Mouse (Mus musculus): ENCODE results near the gene Ccdc107. TPM values are rescaled to one million over a fixed set of nuclear protein-coding genes. Genes with fewer than 3 reads are reported as not detected.

The Ccdc107 gene
- polyA plus RNA-seq, 1 experiment from 2014 or later, result 73.1 TPM

DNA sequence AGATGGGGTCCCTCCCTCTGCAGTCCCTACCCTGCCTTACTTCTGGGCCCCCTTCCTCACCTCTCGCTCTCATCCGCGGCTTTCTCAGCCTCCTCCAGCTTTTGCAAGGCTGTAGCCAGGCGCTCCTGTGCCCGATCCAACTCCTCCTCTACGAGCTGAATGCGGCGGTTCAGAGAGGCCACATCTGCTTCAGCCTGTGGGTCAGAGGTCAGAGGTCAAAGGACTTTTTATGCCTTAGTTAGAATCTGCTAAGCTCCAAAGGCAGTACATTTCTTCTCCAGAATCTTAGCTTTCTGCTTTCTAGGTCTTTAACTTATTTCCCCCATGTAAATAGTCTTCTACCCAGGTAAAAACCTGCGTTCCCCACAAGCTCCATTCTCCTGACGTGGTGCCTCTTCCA, 26.9 kb downstream of the Ccdc107 start:
- peak overlapping the region; percentile 42 for H3K4me2 ChIP-seq
- peaks cover 33% of the 10 kb centered on the region for H3K4me1 ChIP-seq (replicated peaks)
- peaks cover 52% of the 10 kb centered on the region for H3K27me3 ChIP-seq
- 0 out of 2 replicates have a peak overlapping the region, but pooled peaks have one; percentile 23 for H3K9ac ChIP-seq
- no peaks in the 10 kb centered on the region for H3K9me3 ChIP-seq
- no peaks in the 10 kb centered on the region for H3K36me3 ChIP-seq
- ATAC-seq (ENCODE audit: low read depth), result no peak
- H3K4me3 ChIP-seq, result no peak overlapping the region; the same call in 1 of the 2 replicates
- H3K27ac ChIP-seq (replicated peaks), result no peak overlapping the region
- 17% methylated on average over 10 of the region's 10 CpGs for WGBS

DNA sequence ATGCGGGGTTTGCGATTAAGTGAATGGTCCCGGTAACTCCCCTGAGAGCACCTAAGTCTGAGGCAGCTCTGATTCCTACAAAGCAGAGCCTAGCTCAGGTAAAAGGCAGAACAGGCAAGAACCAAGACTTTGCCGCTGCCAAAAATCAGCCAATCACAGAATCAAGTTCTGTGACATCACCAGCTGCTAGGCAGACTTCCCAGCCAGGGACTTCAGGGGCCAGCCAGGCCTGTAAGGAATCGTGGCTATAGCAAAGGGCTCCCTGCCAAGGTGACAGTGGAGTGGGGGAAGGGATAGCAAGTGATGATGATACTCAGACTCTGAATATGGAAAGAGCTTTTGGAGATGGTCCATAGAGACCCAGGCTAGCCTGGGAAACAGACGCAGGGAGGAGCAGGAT, 27.3 kb downstream of the Ccdc107 start:
- ATAC-seq (ENCODE audit: low read depth), result peak; percentile 52; the same call in 1 of the 2 replicates
- Histone ChIP-seq H3K27ac (replicated peaks) (no peak overlapping the region), H3K27me3 (peaks cover 56% of the 10 kb centered on the region), H3K4me3 (no peak overlapping the region; the same call in 1 of the 2 replicates), H3K36me3 (no peaks in the 10 kb centered on the region), H3K9ac (0 out of 2 replicates have a peak overlapping the region, but pooled peaks have one; percentile 23), H3K4me2 (peak overlapping the region; percentile 42), H3K9me3 (no peaks in the 10 kb centered on the region), H3K4me1 (replicated peaks) (peaks cover 36% of the 10 kb centered on the region)
- 12% methylated on average over 6 of the region's 6 CpGs for WGBS

DNA sequence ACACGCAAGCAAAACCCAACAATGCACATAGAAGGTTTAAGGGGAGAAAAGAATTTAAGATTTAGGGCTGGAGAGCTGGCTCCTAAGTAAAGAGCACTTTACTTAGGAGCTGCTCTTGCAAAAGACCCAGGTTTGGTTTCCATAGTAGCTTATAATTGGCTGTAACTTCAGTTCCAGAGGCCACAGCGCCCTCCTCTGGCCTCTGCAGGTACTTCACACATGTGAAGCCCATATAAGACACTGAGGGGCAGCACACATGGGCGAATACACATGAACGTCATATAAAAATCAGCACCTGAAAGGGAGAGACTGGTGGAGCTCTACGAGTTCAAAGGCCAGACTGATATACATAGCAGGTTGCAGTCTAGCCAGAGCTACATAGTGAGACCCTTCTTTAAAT, 35.2 kb downstream of the Ccdc107 start:
- Histone ChIP-seq H3K9ac (no peak overlapping the region), H3K4me3 (no peak overlapping the region), H3K27me3 (peaks cover 43% of the 10 kb centered on the region), H3K27ac (replicated peaks) (no peak overlapping the region), H3K4me2 (no peak overlapping the region), H3K36me3 (peaks cover 20% of the 10 kb centered on the region), H3K9me3 (no peaks in the 10 kb centered on the region), H3K4me1 (replicated peaks) (peaks cover 26% of the 10 kb centered on the region)
- WGBS, result 69% methylated on average over 5 of the region's 5 CpGs
- no peak for ATAC-seq (ENCODE audit: low read depth)

DNA sequence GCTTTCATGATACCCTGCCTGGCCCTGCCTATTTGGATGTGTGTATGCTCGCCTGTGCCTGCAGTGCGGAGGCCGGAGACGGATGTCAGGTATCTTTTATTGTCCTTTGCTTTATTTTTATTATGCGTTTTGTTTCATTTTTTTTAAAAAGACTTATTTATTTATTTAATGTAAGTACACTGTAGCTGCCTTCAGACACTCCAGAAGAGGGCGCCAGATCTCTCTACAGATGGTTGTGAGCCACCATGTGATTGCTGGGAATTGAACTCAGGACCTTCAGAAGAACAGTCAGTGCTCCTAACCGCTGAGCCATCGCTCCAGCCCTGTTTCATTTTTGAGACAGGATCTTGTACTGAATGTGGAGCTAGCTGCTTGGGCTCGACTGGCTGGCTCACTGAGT, 35.8 kb downstream of the Ccdc107 start:
- Histone ChIP-seq H3K27ac (replicated peaks) (no peak overlapping the region), H3K9me3 (no peaks in the 10 kb centered on the region), H3K9ac (no peak overlapping the region), H3K27me3 (peaks cover 37% of the 10 kb centered on the region), H3K4me2 (no peak overlapping the region), H3K4me3 (no peak overlapping the region), H3K36me3 (peaks cover 27% of the 10 kb centered on the region), H3K4me1 (replicated peaks) (peaks cover 20% of the 10 kb centered on the region)
- no peak for ATAC-seq (ENCODE audit: low read depth)
- 79% methylated on average over 9 of the region's 9 CpGs for WGBS

DNA sequence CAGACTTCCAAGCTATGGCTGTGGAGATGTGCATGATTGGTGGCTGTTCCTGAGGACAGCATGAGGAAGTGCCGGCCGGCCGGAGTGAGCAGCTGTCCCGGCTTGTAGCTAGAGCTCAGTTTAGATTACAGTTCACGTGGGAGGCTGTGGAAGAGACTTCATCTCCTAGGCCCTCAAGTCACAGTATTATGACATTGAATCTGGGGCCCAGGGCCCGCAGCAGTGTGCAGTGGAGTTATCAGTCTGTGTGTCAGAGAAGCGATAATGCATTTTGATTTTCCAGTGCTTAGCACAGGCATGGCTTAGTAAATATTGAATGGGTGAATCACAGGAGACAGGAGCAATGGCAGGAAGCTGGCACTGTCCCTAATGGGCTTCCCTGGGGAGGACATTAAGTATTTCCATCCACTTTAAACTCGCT, 37.4 kb downstream of the Ccdc107 start:
- no peaks in the 10 kb centered on the region for H3K9me3 ChIP-seq
- H3K27me3 ChIP-seq, result peaks cover 22% of the 10 kb centered on the region
- ATAC-seq (ENCODE audit: low read depth), result 0 out of 2 replicates have a peak, but pooled peaks have one; percentile 29
- no peak overlapping the region for H3K4me2 ChIP-seq
- peak overlapping the region; percentile 38; the same call in 1 of the 2 replicates for H3K27ac ChIP-seq (replicated peaks)
- H3K4me1 ChIP-seq (replicated peaks), result peaks cover 6% of the 10 kb centered on the region
- H3K9ac ChIP-seq, result no peak overlapping the region
- 59% methylated on average over 8 of the region's 8 CpGs for WGBS
- no peak overlapping the region for H3K4me3 ChIP-seq
- H3K36me3 ChIP-seq, result peaks cover 43% of the 10 kb centered on the region

DNA sequence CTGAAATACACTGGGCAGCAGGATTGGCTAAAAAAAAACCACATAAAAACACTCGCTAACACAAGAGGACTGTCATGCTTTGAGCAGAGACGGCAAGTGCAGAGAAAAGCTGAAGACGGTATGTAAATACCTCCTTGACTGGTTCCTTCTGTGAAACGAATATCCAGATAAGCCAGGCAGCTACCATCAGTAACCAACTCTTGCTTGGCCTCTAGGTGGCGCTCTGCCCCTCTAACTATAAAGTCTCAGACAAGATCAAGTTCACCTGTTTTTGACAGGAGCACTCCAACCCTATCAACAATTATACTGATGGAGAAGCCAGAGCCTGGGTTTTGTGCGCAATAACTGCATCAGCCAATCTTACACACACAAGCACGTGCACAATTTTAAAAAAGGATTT, 37.9 kb downstream of the Ccdc107 start:
- H3K9me3 ChIP-seq, result no peaks in the 10 kb centered on the region
- H3K4me2 ChIP-seq, result no peak overlapping the region
- no peak for ATAC-seq (ENCODE audit: low read depth)
- 0 out of 2 replicates have a peak overlapping the region, but pooled peaks have one; percentile 38 for H3K27ac ChIP-seq (replicated peaks)
- 28% methylated on average over 7 of the region's 7 CpGs for WGBS
- peaks cover 17% of the 10 kb centered on the region for H3K27me3 ChIP-seq
- H3K4me3 ChIP-seq, result no peak overlapping the region
- H3K36me3 ChIP-seq, result peaks cover 47% of the 10 kb centered on the region
- H3K9ac ChIP-seq, result no peak overlapping the region
- H3K4me1 ChIP-seq (replicated peaks), result peaks cover 6% of the 10 kb centered on the region

DNA sequence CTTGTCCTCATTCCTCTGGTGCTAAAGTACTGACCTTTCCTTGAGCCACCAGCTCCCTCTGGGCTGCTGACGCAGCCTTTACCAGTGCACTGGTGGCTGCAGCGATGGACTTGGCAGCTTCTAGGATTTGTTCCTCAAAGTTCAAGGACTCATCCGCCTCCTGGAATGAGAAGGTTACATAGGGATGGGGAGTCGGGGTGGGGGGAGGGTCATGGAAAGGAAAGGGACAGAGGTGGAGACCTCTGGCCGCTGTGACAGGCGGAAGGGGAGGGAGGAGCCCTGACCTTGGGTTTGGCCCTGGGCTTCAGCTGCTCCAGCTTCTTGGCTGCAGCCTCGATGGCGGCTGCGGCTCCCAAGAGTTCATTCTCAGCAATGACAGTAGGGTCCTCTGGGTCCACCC, 40.6 kb downstream of the Ccdc107 start:
- ATAC-seq (ENCODE audit: low read depth), result no peak
- 92% methylated on average over 9 of the region's 9 CpGs for WGBS
- H3K4me1 ChIP-seq (replicated peaks), result peaks cover 6% of the 10 kb centered on the region
- no peak overlapping the region for H3K27ac ChIP-seq (replicated peaks)
- H3K9me3 ChIP-seq, result no peaks in the 10 kb centered on the region
- H3K4me2 ChIP-seq, result no peak overlapping the region
- H3K9ac ChIP-seq, result no peak overlapping the region
- H3K4me3 ChIP-seq, result no peak overlapping the region
- H3K36me3 ChIP-seq, result peaks cover 73% of the 10 kb centered on the region
- no peaks in the 10 kb centered on the region for H3K27me3 ChIP-seq

DNA sequence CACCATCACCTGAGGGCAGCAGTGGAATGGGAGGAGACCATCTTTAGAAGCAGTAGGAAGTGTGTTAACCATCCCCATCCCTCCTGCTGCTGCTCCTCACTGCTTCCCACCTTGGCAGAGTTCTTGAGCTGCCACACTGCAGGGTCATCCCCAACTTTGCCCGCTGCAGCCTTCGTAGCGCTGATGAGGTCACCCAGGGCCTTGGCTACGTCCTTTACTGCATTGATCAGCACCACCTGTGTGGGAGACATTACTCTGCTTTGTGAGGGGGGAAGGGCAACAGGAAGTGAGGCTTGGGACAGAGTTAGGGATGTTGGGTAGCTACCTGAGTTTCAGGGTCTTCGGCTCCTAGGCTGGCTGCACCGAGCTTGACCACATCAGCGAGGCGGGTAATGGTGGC, 42.9 kb downstream of the Ccdc107 start:
- Histone ChIP-seq H3K9ac (no peak overlapping the region), H3K27me3 (no peaks in the 10 kb centered on the region), H3K4me2 (no peak overlapping the region), H3K4me3 (no peak overlapping the region), H3K36me3 (peaks cover 97% of the 10 kb centered on the region), H3K9me3 (no peaks in the 10 kb centered on the region), H3K4me1 (replicated peaks) (no peaks in the 10 kb centered on the region), H3K27ac (replicated peaks) (no peak overlapping the region)
- no peak for ATAC-seq (ENCODE audit: low read depth)
- WGBS, result 94% methylated on average over 8 of the region's 8 CpGs

DNA sequence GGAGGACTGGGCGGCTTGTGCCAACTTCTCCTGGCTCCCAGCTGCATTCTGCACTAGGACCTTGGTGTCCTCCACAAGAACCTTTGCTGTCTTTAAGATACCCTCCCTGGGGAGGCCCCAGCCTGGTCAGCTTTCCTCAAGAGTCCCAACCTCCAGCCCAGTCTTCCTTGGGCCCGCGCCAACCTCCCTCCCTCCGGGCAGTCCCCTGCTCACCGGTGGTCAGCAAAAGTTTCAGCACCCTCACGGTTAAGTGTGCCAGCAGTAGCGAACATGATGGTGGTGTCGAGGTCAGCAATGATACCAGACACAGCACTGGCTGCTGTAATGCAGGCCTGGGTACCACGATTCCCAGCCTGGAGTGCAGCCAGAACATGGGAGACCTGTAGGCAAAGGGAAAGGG, 43.3 kb downstream of the Ccdc107 start:
- Histone ChIP-seq H3K36me3 (peaks cover 99% of the 10 kb centered on the region), H3K4me1 (replicated peaks) (no peaks in the 10 kb centered on the region), H3K4me3 (no peak overlapping the region), H3K4me2 (no peak overlapping the region), H3K9me3 (no peaks in the 10 kb centered on the region), H3K27me3 (no peaks in the 10 kb centered on the region), H3K27ac (replicated peaks) (no peak overlapping the region), H3K9ac (no peak overlapping the region)
- no peak for ATAC-seq (ENCODE audit: low read depth)
- WGBS, result 96% methylated on average over 9 of the region's 9 CpGs

DNA sequence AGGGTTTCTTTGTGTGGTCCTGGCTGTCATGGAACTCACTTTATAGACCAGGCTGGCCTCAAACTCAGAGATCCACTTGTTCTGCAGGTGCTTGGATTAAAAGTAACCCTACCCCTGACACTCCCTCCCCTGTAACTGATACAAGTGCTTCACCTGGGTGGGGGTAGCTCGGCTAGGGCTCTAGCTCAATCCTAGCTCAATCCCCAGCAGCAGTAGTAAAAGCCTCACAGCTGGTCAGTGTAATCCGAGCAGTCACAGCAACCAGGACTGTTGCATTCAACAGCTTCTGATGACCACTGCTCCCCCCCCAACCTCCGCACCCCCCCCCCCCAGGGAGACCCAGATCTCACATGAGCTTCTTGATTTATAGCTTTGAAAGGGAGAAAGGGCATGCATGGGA, 49.3 kb downstream of the Ccdc107 start:
- no peak for ATAC-seq (ENCODE audit: low read depth)
- Histone ChIP-seq H3K4me3 (no peak overlapping the region), H3K27ac (replicated peaks) (no peak overlapping the region), H3K27me3 (no peaks in the 10 kb centered on the region), H3K9ac (no peak overlapping the region), H3K4me1 (replicated peaks) (no peaks in the 10 kb centered on the region), H3K36me3 (peaks cover 99% of the 10 kb centered on the region), H3K4me2 (no peak overlapping the region), H3K9me3 (no peaks in the 10 kb centered on the region)
- 70% methylated on average over 3 of the region's 3 CpGs for WGBS

Other genes starting within 250 kb of the Ccdc107 start
- 0.33 and 0.77 TPM in 2 replicates for gene Atp8b5, start 225.7 kb upstream of the Ccdc107 start, polyA plus RNA-seq (2015; fragmentation: Nextera tagmentation; extraction: Ambion mirVana)
- 74.5 and 79.3 TPM in 2 replicates for gene Rusc2, start 110.9 kb upstream of the Ccdc107 start, polyA plus RNA-seq (2015; fragmentation: Nextera tagmentation; extraction: Ambion mirVana)
- 0.32 and 0.59 TPM in 2 replicates for gene Fam166b, start 63.8 kb upstream of the Ccdc107 start, polyA plus RNA-seq (2015; fragmentation: Nextera tagmentation; extraction: Ambion mirVana)
- 10.8 and 14.4 TPM in 2 replicates for gene Tesk1, start 51.0 kb upstream of the Ccdc107 start, polyA plus RNA-seq (2015; fragmentation: Nextera tagmentation; extraction: Ambion mirVana)
- gene Cd72, start 38.3 kb upstream of the Ccdc107 start, polyA plus RNA-seq (2015; fragmentation: Nextera tagmentation; extraction: Ambion mirVana), result 2.8 and 3.7 TPM in 2 replicates
- gene Sit1, start 9.2 kb upstream of the Ccdc107 start, polyA plus RNA-seq (2015; fragmentation: Nextera tagmentation; extraction: Ambion mirVana), result not detected in 2 replicates
- 10.0 and 10.4 TPM in 2 replicates for gene Arhgef39, start 6.8 kb downstream of the Ccdc107 start, polyA plus RNA-seq (2015; fragmentation: Nextera tagmentation; extraction: Ambion mirVana)
- gene Car9, start 14.1 kb downstream of the Ccdc107 start, polyA plus RNA-seq (2015; fragmentation: Nextera tagmentation; extraction: Ambion mirVana), result 0.33 and 0.56 TPM in 2 replicates
- 29.0 and 77.1 TPM in 2 replicates for gene Tpm2, start 30.9 kb downstream of the Ccdc107 start, polyA plus RNA-seq (2015; fragmentation: Nextera tagmentation; extraction: Ambion mirVana)
- 88.9 and 89.1 TPM in 2 replicates for gene Creb3, start 69.4 kb downstream of the Ccdc107 start, polyA plus RNA-seq (2015; fragmentation: Nextera tagmentation; extraction: Ambion mirVana)
- 64.4 and 69.6 TPM in 2 replicates for gene Tln1, start 69.8 kb downstream of the Ccdc107 start, polyA plus RNA-seq (2015; fragmentation: Nextera tagmentation; extraction: Ambion mirVana)
- gene Rgp1, start 85.8 kb downstream of the Ccdc107 start, polyA plus RNA-seq (2015; fragmentation: Nextera tagmentation; extraction: Ambion mirVana), result 23.9 and 28.0 TPM in 2 replicates
- 47.8 and 50.8 TPM in 2 replicates for gene Gba2, start 86.0 kb downstream of the Ccdc107 start, polyA plus RNA-seq (2015; fragmentation: Nextera tagmentation; extraction: Ambion mirVana)
- gene Msmp, start 91.6 kb downstream of the Ccdc107 start, polyA plus RNA-seq (2015; fragmentation: Nextera tagmentation; extraction: Ambion mirVana), result 2.2 TPM in 1 of 2 replicates, not detected in the other
- gene Npr2, start 139.0 kb downstream of the Ccdc107 start, polyA plus RNA-seq (2015; fragmentation: Nextera tagmentation; extraction: Ambion mirVana), result 26.9 and 27.8 TPM in 2 replicates
- 3.5 and 4.1 TPM in 2 replicates for gene Spag8, start 160.7 kb downstream of the Ccdc107 start, polyA plus RNA-seq (2015; fragmentation: Nextera tagmentation; extraction: Ambion mirVana)
- 76.8 and 84.9 TPM in 2 replicates for gene Hint2, start 163.6 kb downstream of the Ccdc107 start, polyA plus RNA-seq (2015; fragmentation: Nextera tagmentation; extraction: Ambion mirVana)
- gene Tmem8b, start 176.1 kb downstream of the Ccdc107 start, polyA plus RNA-seq (2015; fragmentation: Nextera tagmentation; extraction: Ambion mirVana), result 13.5 and 15.6 TPM in 2 replicates
- 2.4 and 2.9 TPM in 2 replicates for gene Fam221b, start 176.2 kb downstream of the Ccdc107 start, polyA plus RNA-seq (2015; fragmentation: Nextera tagmentation; extraction: Ambion mirVana)
- not detected in 2 replicates for gene Olfr70, start 207.9 kb downstream of the Ccdc107 start, polyA plus RNA-seq (2015; fragmentation: Nextera tagmentation; extraction: Ambion mirVana)
- 0.14 TPM in 1 of 2 replicates, not detected in the other for gene Olfr71, start 217.4 kb downstream of the Ccdc107 start, polyA plus RNA-seq (2015; fragmentation: Nextera tagmentation; extraction: Ambion mirVana)
- 0.43 and 0.47 TPM in 2 replicates for gene Hrct1, start 234.3 kb downstream of the Ccdc107 start, polyA plus RNA-seq (2015; fragmentation: Nextera tagmentation; extraction: Ambion mirVana)
- not detected in 2 replicates for gene Spaar, start 237.1 kb downstream of the Ccdc107 start, polyA plus RNA-seq (2015; fragmentation: Nextera tagmentation; extraction: Ambion mirVana)

Data from neural tube, embryonic 13.5 days (tissue).